Mouse (Mus musculus): ENCODE results near the gene Tex19.2. TPM values are rescaled to one million over a fixed set of nuclear protein-coding genes. Genes with fewer than 3 reads are reported as not detected.
A peak's percentile ranks its signal among the peaks of the same experiment; 100 is the strongest.

Tex19.2 gene
- total and polyA plus RNA-seq, 3 experiments: 0.64 to 2.4 (median 1.4) TPM

DNA sequence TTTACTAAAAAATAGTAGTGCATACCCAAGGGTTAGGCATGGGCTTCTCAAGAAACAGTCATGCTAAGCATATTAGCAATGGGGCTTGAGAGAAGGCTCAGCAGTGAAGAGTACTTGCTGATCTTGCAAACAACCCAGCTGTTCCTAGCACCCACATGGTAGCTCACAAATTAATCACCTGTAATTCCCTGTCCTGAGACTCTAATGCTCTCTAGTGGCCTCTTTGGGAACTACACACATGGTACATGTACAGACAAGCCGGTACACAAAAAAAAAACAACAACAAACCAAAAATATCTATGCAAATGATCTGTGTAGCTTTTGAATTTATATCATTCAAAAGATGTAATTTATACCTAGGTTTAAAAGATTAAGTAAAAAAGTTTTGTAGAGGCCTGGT, 7.9 kb upstream of the Tex19.2 start:
- Histone ChIP-seq H3K4me3 (replicated peaks in 1 of 3; ENCODE audit: low read depth in 2 of 3, low read length in 2 of 3, poor library complexity in 1 of 3) (no peak overlapping the region), H3K36me3 (replicated peaks in 1 of 2; ENCODE audit: control insufficient read depth in 1 of 2, insufficient read depth in 1 of 2, low read length in 1 of 2) (no peaks in the 10 kb centered on the region), H3K27ac (ENCODE audit: insufficient read depth, low read depth) (no peak overlapping the region), H3K4me1 (ENCODE audit: control insufficient read depth in 1 of 2, insufficient read depth in 2 of 2) (peaks cover 0 to 4% of the 10 kb centered on the region in 2 experiments; a peak in 1 of 4 replicates), H3K79me2 (replicated peaks; ENCODE audit: control insufficient read depth, extremely low read depth, insufficient read depth, poor library complexity, severe bottlenecking) (no peaks in the 10 kb centered on the region), H3K27me3 (replicated peaks) (peaks cover 2% of the 10 kb centered on the region), H3K9me3 (replicated peaks; ENCODE audit: low read length) (peaks cover 8% of the 10 kb centered on the region), H3K4me2 (ENCODE audit: insufficient read depth, low read depth, poor library complexity, severe bottlenecking) (no peak overlapping the region), H3K9ac (ENCODE audit: insufficient read depth, low read depth) (no peak overlapping the region)
- in situ Hi-C loops (cut with MboI; ENCODE audit: low pct_ligation_motif_present, low pct_unique_long_range_greater_than_20kb, low sequenced_read_pairs): no loop called here
- DNase-seq (ENCODE audit: extremely low read depth): peak; percentile 55
- dilution Hi-C loops (cut with MboI; ENCODE audit: extremely low pct_ligation_motif_present, extremely low pct_unique_long_range_greater_than_20kb, low sequenced_read_pairs): no loop called here
- no peak for TF ChIP-seq MXI1 (IDR thresholded peaks at IDR 0.05; ENCODE audit: low read depth, low read length)
- TF ChIP-seq RAD21 (IDR thresholded peaks at IDR 0.05; ENCODE audit: low read depth, low read length): peak; percentile 72
- peak; percentile 72 to 75 for TF ChIP-seq CTCF (conservative IDR thresholded peaks at IDR 0.05 in 1 of 2, IDR thresholded peaks at IDR 0.05 in 1 of 2; ENCODE audit: low read depth in 2 of 2, low read length in 2 of 2)
- TF ChIP-seq ZNF384 (IDR thresholded peaks at IDR 0.05; ENCODE audit: low read depth, low read length): 0 out of 2 replicates have a peak, but pooled peaks have one; percentile 28
- peak; percentile 53 for TF ChIP-seq SMC3 (IDR thresholded peaks at IDR 0.05; ENCODE audit: low read depth, low read length)
- no peak for TF ChIP-seq UBTF (IDR thresholded peaks at IDR 0.05; ENCODE audit: low read depth, low read length)
- TF ChIP-seq MAFK (IDR thresholded peaks at IDR 0.05; ENCODE audit: insufficient replicate concordance, low read length): 0 out of 2 replicates have a peak, but pooled peaks have one; percentile 22
- peak; percentile 40; the same call in 1 of the 2 replicates for TF ChIP-seq MAX (IDR thresholded peaks at IDR 0.05; ENCODE audit: low read length)

DNA sequence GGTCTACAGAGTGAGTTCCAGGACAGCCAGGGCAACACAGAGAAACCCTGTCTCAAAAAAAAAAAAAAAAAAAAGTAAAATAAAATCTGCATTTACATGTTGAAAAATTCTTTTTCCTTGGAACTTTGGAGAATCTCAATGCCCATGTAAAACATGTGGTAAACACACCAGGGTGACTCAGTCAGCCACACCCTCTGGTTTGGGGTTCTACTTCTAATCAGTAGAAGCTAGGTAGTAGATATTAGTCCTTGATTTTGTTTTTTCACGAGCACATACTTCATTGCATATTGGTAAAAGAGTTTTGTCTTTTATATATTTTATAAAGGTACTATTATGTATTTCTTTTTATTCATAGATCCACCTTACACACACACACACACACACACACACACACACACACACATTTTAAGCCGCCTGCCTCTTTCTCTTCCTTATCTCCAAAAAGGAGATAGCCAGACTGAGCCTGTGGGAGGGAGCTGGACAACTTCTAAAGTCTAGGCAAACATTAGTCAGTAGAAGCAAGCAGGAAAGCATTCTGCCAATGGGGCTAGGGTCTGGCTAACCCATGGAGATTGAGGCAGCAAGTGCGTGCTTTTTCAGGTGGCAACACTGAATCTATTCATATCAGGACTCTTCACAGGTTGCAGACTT, 7.2 kb upstream of the Tex19.2 start:
- H3K4me3 ChIP-seq (replicated peaks in 1 of 3; ENCODE audit: low read depth in 2 of 3, low read length in 2 of 3, poor library complexity in 1 of 3): no peak overlapping the region
- in situ Hi-C loops (cut with MboI; ENCODE audit: low pct_ligation_motif_present, low pct_unique_long_range_greater_than_20kb, low sequenced_read_pairs) (no loop called here), dilution Hi-C loops (cut with MboI; ENCODE audit: extremely low pct_ligation_motif_present, extremely low pct_unique_long_range_greater_than_20kb, low sequenced_read_pairs) (no loop called here)
- H3K4me2 ChIP-seq (ENCODE audit: insufficient read depth, low read depth, poor library complexity, severe bottlenecking): no peak overlapping the region
- no peak for TF ChIP-seq ZNF384 (IDR thresholded peaks at IDR 0.05; ENCODE audit: low read depth, low read length)
- no peak for TF ChIP-seq MXI1 (IDR thresholded peaks at IDR 0.05; ENCODE audit: low read depth, low read length)
- TF ChIP-seq GABPA (IDR thresholded peaks at IDR 0.05; ENCODE audit: insufficient replicate concordance, low read depth, low read length): no peak
- TF ChIP-seq ZMIZ1 (IDR thresholded peaks at IDR 0.05; ENCODE audit: low read depth, low read length): no peak
- TF ChIP-seq RCOR1 (conservative IDR thresholded peaks at IDR 0.05; ENCODE audit: low read depth, low read length): no peak
- TF ChIP-seq TCF12 (IDR thresholded peaks at IDR 0.05; ENCODE audit: low read depth, low read length): no peak
- no peak for TF ChIP-seq E2F4 (IDR thresholded peaks at IDR 0.05; ENCODE audit: insufficient replicate concordance, low read depth, low read length)
- TF ChIP-seq ZKSCAN1 (IDR thresholded peaks at IDR 0.05; ENCODE audit: borderline replicate concordance, low read depth, low read length): no peak
- TF ChIP-seq ELF1 (IDR thresholded peaks at IDR 0.05; ENCODE audit: low read depth, low read length): no peak
- TF ChIP-seq TBP (conservative IDR thresholded peaks at IDR 0.05; ENCODE audit: low read depth, low read length): no peak
- H3K9me3 ChIP-seq (replicated peaks; ENCODE audit: low read length): peaks cover 8% of the 10 kb centered on the region
- H3K27me3 ChIP-seq (replicated peaks): peaks cover 2% of the 10 kb centered on the region
- no peaks in the 10 kb centered on the region for H3K36me3 ChIP-seq (replicated peaks in 1 of 2; ENCODE audit: control insufficient read depth in 1 of 2, insufficient read depth in 1 of 2, low read length in 1 of 2)
- no peak overlapping the region for H3K27ac ChIP-seq (ENCODE audit: insufficient read depth, low read depth)
- peaks cover 0 to 9% of the 10 kb centered on the region in 2 experiments; a peak in 3 of 4 replicates for H3K4me1 ChIP-seq (ENCODE audit: control insufficient read depth in 1 of 2, insufficient read depth in 2 of 2)
- no peak overlapping the region for H3K9ac ChIP-seq (ENCODE audit: insufficient read depth, low read depth)
- H3K79me2 ChIP-seq (replicated peaks; ENCODE audit: control insufficient read depth, extremely low read depth, insufficient read depth, poor library complexity, severe bottlenecking): no peaks in the 10 kb centered on the region
- DNase-seq (ENCODE audit: extremely low read depth): no peak

Data from CH12.LX (cell line).